Mouse (Mus musculus) stomach, embryonic 16.5 days (tissue): ENCODE measurements around the gene Ankrd17. TPM values are rescaled to one million over a fixed set of nuclear protein-coding genes. Genes with fewer than 3 reads are reported as not detected.
"Not testable (repeated sequence)": the region's sequence is repeated elsewhere in the genome, so short reads cannot be mapped to it uniquely, and the experiment has no call there.

ENCODE experiments used
- ATAC-seq: fragments of 200-750 bp; cut with Nextera tagmentation; 2 replicates; pipeline ENCODE4 v1.8.0; 2017; ENCODE audit warnings: moderate number of reproducible peaks, moderate TSS enrichment; ENCODE audit not compliant: insufficient read depth, low FRiP score
- H3K27ac ChIP-seq: fragments of 300-500 bp; sonication (generic); 2 replicates; pipeline ENCODE4 v1.5.1; 2014; ENCODE audit warnings: low read length
- H3K27me3 ChIP-seq: fragments of 300-500 bp; sonication (generic); 2 replicates; pipeline ENCODE4 v1.6.1; 2014; ENCODE audit warnings: low read length, control low read depth, mixed read lengths; ENCODE audit not compliant: control insufficient read depth, insufficient read depth
- H3K36me3 ChIP-seq: fragments of 300-500 bp; sonication (generic); 2 replicates; pipeline ENCODE4 v1.6.1; 2014; ENCODE audit warnings: low read length; ENCODE audit not compliant: control insufficient read depth, insufficient read depth
- H3K4me1 ChIP-seq: fragments of 300-500 bp; sonication (generic); 2 replicates; pipeline ENCODE4 v1.6.1; 2014; ENCODE audit warnings: low read length, control low read depth, mixed read lengths; ENCODE audit not compliant: control insufficient read depth, insufficient read depth
- H3K4me2 ChIP-seq: fragments of 300-500 bp; sonication (generic); 2 replicates; pipeline ENCODE4 v1.6.1; 2014; ENCODE audit warnings: low read depth, low read length, mixed read lengths
- H3K4me3 ChIP-seq: fragments of 300-500 bp; sonication (generic); replicated peaks from 2 replicates; pipeline ENCODE4 v1.5.1; 2014; ENCODE audit warnings: mild to moderate bottlenecking, low read length
- H3K9ac ChIP-seq: fragments of 300-500 bp; sonication (generic); 2 replicates; pipeline ENCODE4 v1.6.1; 2014; ENCODE audit warnings: low read length
- H3K9me3 ChIP-seq: fragments of 300-500 bp; sonication (generic); replicated peaks from 2 replicates; pipeline ENCODE4 v1.6.1; 2016; ENCODE audit warnings: low read length, control low read depth; ENCODE audit not compliant: control insufficient read depth
- WGBS: fragments of 180-500 bp; shearing (Covaris S2); extraction: QIAGEN DNeasy Blood & Tissue Kit; methylation state at CpG from one replicate; pipeline ENCODE4 v1.1.7; 2014; 5-methylcytosine and 5-hydroxymethylcytosine counted together
- polyA plus RNA-seq: library from polyadenylated mRNA; unstranded; fragments of >200 nt; fragmentation: Nextera tagmentation; extraction: Ambion mirVana; gene quantifications from 2 replicates; pipeline ENCODE4 v1.2.1, GENCODE M21; 2015

Ankrd17 gene
- polyA plus RNA-seq, 1 experiment from 2014 or later = 22.8 TPM

- Histone ChIP-seq H3K27ac (no peak overlapping the region), H3K27me3 (no peaks in the 10 kb centered on the region), H3K9me3 (no peaks in the 10 kb centered on the region), H3K9ac (no peak overlapping the region), H3K36me3 (peaks cover 21% of the 10 kb centered on the region), H3K4me2 (no peak overlapping the region), H3K4me1 (no peaks in the 10 kb centered on the region), H3K4me3 (no peak overlapping the region)
- WGBS = 74% methylated on average over 3 of the region's 3 CpGs
- no peak for ATAC-seq
Measured at GRCm38 (mm10) chr5:90279418-90279817, 87.0 kb downstream of the Ankrd17 start.

DNA sequence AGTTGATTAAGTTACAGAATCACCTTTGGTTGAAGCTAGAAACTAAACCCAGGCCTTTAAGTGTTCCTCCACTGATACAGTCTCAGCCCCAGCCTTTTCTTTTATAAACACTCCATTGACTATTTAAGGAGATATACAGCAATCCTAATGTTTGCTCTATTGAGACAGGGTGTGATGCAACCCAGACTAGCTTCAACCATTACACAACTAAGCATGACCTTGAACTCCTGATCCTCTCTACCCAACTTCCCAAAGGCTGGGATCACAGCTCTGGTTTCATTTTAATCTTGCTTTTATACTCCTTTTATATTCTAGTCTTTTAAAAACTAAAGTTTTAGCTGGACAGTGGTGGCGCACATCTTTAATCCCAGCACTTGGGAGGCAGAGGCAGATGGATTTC is 88.9 kb downstream of the Ankrd17 start:
- Histone ChIP-seq H3K9me3 (no peaks in the 10 kb centered on the region), H3K4me1 (no peaks in the 10 kb centered on the region), H3K36me3 (peaks cover 21% of the 10 kb centered on the region), H3K4me3 (no peak overlapping the region), H3K9ac (no peak overlapping the region), H3K4me2 (no peak overlapping the region), H3K27ac (no peak overlapping the region), H3K27me3 (no peaks in the 10 kb centered on the region)
- no peak for ATAC-seq
- 98% methylated on average over 1 of the region's 1 CpGs for WGBS

DNA sequence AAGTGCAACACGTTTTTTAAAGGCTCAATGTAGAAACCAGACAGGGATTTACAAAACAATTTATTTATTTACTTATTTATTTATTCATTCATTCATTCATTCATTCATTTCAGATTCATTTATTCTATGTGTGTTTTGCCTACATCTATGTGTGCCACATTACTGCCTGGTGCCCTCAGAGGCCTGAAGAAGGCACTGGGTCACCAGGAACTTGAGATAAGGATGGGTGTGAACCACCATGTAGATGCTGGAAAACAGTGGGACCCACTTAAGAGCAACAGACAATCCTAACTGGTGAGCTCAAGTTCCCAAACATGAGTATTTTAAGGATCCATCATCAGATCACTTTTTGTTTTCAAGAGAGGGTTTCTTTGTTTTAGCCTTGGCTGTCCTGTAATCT is 91.6 kb downstream of the Ankrd17 start:
- WGBS = 70% methylated on average over 1 of the region's 1 CpGs
- H3K9me3 ChIP-seq = no peaks in the 10 kb centered on the region
- peaks cover 24% of the 10 kb centered on the region for H3K36me3 ChIP-seq
- no peaks in the 10 kb centered on the region for H3K4me1 ChIP-seq
- no peak overlapping the region for H3K4me3 ChIP-seq
- H3K9ac ChIP-seq = no peak overlapping the region
- ATAC-seq = no peak
- no peaks in the 10 kb centered on the region for H3K27me3 ChIP-seq
- H3K27ac ChIP-seq = no peak overlapping the region
- H3K4me2 ChIP-seq = no peak overlapping the region

DNA sequence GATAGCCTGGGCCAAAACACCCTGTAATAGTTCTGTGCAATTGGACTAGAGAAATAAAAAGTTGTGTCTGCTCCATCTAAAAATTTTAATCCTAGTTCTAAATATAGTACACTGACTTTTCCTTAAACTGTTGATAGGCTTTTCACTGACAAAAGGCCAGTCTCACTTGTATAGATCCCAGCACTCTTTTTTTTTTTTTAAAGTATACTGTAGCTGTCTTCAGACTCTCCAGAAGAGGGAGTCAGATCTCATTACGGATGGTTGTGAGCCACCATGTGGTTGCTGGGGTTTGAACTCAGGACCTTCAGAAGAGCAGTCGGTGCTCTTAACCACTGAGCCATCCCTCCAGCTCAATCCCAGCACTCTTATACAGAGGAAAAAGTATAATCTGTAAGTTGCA is 104.1 kb downstream of the Ankrd17 start:
- not testable (repeated sequence) for H3K4me3 ChIP-seq, H3K27me3 ChIP-seq, H3K36me3 ChIP-seq, ATAC-seq, H3K9me3 ChIP-seq, H3K4me2 ChIP-seq, H3K4me1 ChIP-seq, H3K27ac ChIP-seq, H3K9ac ChIP-seq
- WGBS = 82% methylated on average over 2 of the region's 2 CpGs

GRCm38 (mm10) chr5:90257023-90257422 is 109.4 kb downstream of the Ankrd17 start:
- H3K27me3 ChIP-seq = no peaks in the 10 kb centered on the region
- no peaks in the 10 kb centered on the region for H3K9me3 ChIP-seq
- no peak overlapping the region for H3K4me3 ChIP-seq
- H3K9ac ChIP-seq = no peak overlapping the region
- no peaks in the 10 kb centered on the region for H3K4me1 ChIP-seq
- H3K36me3 ChIP-seq = peaks cover 10% of the 10 kb centered on the region
- H3K27ac ChIP-seq = no peak overlapping the region
- ATAC-seq = no peak
- WGBS = 90% methylated on average over 3 of the region's 3 CpGs
- H3K4me2 ChIP-seq = no peak overlapping the region

DNA sequence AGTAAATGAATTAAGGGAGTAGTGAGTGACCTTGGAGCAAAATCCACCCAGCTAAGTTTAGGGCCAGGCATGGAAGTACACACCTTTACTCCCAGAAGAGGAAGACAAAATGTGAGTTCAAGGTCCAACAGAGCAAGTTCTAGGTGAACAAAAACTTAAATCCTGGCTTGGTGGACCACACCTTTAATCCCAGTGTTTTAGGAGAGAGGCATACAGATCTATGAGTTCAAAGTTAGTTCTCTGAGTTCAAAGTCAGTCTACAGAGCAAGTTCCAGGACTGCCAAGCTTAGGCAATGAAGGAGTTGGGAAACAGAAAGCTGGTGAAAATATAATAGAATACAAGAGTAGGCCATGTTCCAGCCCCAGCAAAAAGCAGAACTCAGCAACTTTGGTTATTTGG is 118.9 kb downstream of the Ankrd17 start:
- no peak overlapping the region for H3K4me2 ChIP-seq
- H3K9ac ChIP-seq = no peak overlapping the region
- no peak for ATAC-seq
- no peaks in the 10 kb centered on the region for H3K4me1 ChIP-seq
- peaks cover 44% of the 10 kb centered on the region for H3K36me3 ChIP-seq
- no peaks in the 10 kb centered on the region for H3K27me3 ChIP-seq
- no peaks in the 10 kb centered on the region for H3K9me3 ChIP-seq
- H3K4me3 ChIP-seq = no peak overlapping the region
- no peak overlapping the region for H3K27ac ChIP-seq

DNA sequence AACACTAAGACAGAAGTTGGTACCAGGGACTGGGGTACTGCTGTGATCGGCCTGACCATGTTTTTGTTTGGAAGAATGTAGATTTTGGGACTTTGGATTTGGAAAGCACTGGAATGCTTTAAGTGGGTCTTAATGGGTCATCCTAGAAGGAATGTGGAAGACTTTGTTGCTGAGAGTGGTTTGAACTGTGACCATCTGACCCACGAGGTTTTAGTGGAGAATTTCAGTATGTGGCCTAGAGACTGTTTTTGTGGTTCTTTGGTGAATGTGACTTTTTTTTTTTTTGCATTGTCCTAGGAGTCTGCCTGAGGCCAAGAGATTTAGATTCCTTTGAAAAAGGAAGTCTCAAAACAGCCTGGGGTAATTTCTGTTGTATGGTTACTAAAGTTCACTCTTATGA is 119.4 kb downstream of the Ankrd17 start:
- WGBS = 85% methylated on average over 2 of the region's 2 CpGs
- no peaks in the 10 kb centered on the region for H3K27me3 ChIP-seq
- H3K27ac ChIP-seq = no peak overlapping the region
- no peak for ATAC-seq
- no peak overlapping the region for H3K9ac ChIP-seq
- peaks cover 46% of the 10 kb centered on the region for H3K36me3 ChIP-seq
- H3K4me2 ChIP-seq = no peak overlapping the region
- no peaks in the 10 kb centered on the region for H3K4me1 ChIP-seq
- H3K9me3 ChIP-seq = no peaks in the 10 kb centered on the region
- H3K4me3 ChIP-seq = no peak overlapping the region

GRCm38 (mm10) chr5:90246567-90246966 is 119.8 kb downstream of the Ankrd17 start:
- no peaks in the 10 kb centered on the region for H3K27me3 ChIP-seq
- WGBS = 83% methylated on average over 4 of the region's 4 CpGs
- ATAC-seq = no peak; the same call in 1 of the 2 replicates
- H3K4me2 ChIP-seq = no peak overlapping the region
- peaks cover 50% of the 10 kb centered on the region for H3K36me3 ChIP-seq
- no peaks in the 10 kb centered on the region for H3K9me3 ChIP-seq
- H3K9ac ChIP-seq = no peak overlapping the region
- H3K4me3 ChIP-seq = no peak overlapping the region
- no peaks in the 10 kb centered on the region for H3K4me1 ChIP-seq
- H3K27ac ChIP-seq = no peak overlapping the region

DNA sequence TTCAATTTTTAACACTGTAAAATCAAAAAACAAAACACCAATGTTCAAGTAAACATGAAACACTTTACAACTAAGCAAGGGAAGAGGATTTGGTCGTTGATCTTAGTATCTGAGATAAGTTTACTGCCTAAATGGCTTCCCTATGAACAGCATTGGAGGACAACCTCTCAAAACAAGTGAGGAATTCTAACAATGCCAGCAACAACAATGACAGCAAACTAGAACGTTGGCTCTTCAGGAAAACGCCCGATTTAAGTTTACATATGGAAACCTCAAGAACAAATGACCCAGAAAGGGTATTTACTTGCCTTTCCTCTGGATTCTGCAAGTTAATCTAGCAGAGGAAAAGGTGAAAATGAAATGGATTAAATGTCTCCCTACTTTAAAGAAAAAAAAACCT is 121.0 kb downstream of the Ankrd17 start:
- no peak overlapping the region for H3K27ac ChIP-seq
- H3K27me3 ChIP-seq = no peaks in the 10 kb centered on the region
- H3K4me2 ChIP-seq = no peak overlapping the region
- no peaks in the 10 kb centered on the region for H3K4me1 ChIP-seq
- H3K9ac ChIP-seq = no peak overlapping the region
- no peaks in the 10 kb centered on the region for H3K9me3 ChIP-seq
- H3K4me3 ChIP-seq = no peak overlapping the region
- H3K36me3 ChIP-seq = peaks cover 41% of the 10 kb centered on the region
- ATAC-seq = no peak
- 52% methylated on average over 4 of the region's 4 CpGs for WGBS

DNA sequence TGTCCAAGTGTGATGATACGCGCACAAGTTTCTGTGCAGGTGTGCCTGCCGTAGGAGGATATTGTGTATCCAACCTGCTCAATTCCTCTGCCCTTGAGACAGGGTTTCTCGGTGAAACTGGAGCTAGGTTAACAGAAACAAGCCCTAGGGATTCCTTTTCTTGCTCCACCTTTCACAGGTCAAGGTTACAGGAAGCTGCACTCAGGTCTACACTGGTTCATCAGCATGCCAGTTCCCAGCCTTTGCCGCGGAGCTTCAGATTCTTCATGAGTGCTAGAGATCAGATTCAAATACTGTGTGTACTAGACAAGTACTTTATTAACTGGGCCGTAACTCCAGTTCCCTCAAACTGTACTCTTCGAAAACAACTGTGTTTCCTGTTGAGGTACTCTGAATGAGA is 131.2 kb downstream of the Ankrd17 start:
- no peak overlapping the region for H3K4me2 ChIP-seq
- 97% methylated on average over 8 of the region's 8 CpGs for WGBS
- H3K4me1 ChIP-seq = no peaks in the 10 kb centered on the region
- H3K4me3 ChIP-seq = no peak overlapping the region
- no peak for ATAC-seq
- H3K27ac ChIP-seq = no peak overlapping the region
- H3K36me3 ChIP-seq = peaks cover 44% of the 10 kb centered on the region
- H3K27me3 ChIP-seq = no peaks in the 10 kb centered on the region
- H3K9ac ChIP-seq = no peak overlapping the region
- H3K9me3 ChIP-seq = no peaks in the 10 kb centered on the region
